Mouse (Mus musculus): ENCODE results near the gene Tnfrsf13c. TPM values are rescaled to one million over a fixed set of nuclear protein-coding genes. Genes with fewer than 3 reads are reported as not detected.

The Tnfrsf13c gene
- total RNA-seq, 2 experiments from 2014 or later, result 0.30 to 0.62 TPM

DNA sequence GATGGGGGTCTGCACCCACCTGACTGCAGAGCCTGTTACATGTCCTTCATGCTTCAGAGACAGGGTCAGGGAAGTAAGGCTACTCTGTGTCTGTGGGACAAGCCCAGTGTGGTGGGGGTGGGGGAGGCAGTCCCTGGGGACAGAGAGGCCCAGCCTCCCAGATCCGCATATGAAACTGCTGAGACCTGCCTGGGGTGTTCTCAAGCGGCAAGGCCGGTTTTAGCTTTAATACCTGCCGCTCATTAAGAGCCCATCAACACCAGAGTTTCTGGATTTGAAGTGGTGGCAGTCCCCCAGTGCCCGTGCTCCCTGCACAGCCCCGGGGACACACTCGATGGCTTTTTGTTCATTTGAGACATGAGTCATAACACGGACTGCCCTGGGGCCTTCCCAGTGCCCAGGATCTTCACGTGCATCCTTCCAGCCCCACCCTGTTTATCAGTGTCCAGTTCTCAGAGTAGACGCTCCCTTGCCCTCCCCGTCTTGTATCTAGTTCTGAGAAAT, 5.4 kb upstream of the Tnfrsf13c start:
- no peak for DNase-seq

- no peak for DNase-seq
Measured at GRCm38 (mm10) chr15:82225769-82226168, 1.6 kb upstream of the Tnfrsf13c start.

DNA sequence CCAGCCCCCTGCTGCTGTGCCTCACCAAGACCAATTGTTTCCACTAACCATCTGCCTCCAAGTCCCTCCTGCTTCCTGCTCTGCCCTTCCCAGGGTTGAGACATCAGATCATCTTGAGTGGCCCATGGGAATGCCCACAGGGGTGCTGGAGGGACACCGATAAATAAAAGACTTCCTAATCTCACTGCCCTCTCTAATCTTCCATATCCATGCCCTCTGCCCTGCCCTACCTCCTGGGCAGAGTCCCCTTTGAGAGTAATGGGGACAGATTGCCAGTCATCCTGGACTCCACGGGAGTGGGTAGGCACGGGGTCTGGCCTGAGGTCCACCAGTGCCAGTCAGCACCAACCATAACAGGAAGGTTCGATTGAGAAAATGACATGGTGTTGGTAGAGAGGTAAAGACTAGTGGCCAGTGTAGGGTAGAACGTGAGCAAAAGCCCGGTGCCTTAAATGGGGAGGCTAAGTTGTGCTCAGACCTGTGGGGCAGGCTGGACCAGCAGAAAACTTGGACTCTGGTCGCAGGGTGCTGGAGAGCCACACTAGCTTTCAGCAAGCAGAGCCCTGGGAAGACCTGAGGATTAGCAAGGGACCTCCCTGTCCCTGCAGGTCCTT, 540 bp upstream of the Tnfrsf13c start:
- DNase-seq, result no peak

- no peak for DNase-seq
Measured at GRCm38 (mm10) chr15:82223251-82223650, 918 bp downstream of the Tnfrsf13c start.

DNA sequence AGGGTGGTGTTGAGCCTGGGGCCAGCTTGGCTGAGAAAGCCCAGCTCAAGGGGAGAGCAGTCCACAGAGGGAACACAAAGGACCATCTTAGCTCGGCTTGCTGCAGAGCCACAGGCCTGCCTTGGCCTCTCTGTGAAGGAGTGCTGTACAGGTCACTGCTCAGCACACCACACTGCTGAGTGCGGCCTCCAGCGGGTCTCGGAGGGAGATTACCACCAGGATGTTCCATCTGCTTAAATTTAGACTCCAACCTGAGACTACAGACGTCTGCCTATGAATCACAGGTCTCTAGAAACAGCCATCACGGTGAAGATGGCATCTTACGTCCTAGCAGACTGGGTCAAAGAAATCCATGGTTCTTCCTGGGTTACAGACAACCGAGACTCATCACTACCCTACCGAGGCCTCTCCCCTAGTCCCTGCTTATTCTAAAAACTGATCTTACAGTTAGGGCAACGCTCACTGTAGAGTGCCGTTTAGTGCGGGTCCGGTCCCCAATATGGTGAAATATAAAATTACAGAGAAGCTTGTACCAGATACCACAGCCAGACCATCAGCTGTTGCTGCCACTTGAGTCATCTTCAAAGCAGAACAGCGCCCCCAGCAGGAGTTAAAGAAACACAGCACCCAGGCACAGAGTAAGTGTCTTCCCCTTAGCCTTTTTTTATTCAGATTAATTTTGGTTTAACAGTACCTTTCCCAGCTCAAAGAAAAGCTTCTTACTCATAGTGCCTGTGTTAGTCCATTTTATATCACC, 2.9 kb downstream of the Tnfrsf13c start:
- no peak for DNase-seq

GRCm38 (mm10) chr15:82220003-82220675, 4.0 kb downstream of the Tnfrsf13c start:
- no peak for DNase-seq

DNA sequence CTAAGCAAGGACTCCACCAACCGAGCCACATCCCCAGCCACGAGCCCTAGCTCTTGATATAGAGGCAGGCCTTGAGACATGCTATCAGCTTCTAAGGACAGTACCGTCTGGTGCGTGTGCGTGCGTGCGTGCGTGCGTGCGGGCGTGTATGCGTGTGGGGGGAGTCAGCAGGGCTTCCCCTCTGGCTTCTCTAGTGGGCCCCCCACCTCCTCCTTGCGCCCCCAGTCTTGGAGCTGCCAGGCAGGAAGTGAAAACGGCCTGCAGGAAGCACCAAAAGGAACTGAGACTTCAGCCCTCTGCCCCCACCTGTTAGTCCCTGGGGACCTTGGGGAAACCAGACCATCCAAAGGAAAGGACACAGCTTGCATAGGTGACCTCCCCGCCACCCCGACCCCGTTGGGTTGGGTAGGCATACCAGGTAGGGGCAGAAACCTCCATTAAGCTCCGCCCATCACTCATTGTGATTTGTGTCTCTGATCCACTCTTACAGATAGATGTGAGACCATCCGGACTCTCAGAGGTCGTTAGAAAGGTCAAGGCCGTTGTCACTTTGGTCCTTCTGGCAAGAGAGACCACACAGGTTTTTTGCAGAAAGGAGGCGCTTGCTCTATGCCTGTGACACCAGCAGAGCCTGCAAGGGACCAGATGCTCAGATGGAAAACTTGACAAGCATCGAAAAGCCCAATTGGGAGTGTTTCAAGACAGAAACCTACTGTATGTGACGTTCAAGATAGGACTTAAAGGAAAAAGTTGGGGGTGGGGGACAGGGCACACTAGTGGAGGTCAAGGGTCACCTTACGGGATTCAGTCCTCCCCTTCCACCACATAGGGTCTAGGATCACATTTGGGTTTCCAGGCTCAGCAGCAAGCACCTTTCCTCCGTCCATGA, 5.1 kb downstream of the Tnfrsf13c start:
- DNase-seq, result no peak

GRCm38 (mm10) chr15:82217980-82218379, 6.2 kb downstream of the Tnfrsf13c start:
- DNase-seq, result no peak

DNA sequence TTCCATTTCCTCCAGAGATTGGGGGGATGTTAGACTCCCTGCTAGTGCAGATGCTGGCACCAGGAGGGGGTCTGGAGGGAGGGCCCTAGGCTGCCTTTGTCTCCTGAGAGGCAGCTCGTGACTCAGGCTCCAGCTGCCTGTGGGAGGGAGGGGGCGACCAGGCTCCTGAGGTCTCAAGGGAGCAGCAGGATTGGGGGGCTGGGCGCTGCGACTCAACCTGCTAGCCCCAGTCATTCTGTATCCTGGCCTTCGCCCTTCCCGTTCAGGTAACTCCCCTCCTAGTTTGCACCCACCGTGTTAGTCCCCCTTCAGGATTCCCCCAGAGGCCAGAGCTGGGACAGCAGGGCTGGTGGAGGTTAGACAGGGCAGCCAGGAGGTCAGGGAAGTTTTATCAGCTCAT, 7.1 kb downstream of the Tnfrsf13c start:
- DNase-seq, result no peak

GRCm38 (mm10) chr15:82216142-82216827, 7.9 kb downstream of the Tnfrsf13c start:
- DNase-seq, result no peak

DNA sequence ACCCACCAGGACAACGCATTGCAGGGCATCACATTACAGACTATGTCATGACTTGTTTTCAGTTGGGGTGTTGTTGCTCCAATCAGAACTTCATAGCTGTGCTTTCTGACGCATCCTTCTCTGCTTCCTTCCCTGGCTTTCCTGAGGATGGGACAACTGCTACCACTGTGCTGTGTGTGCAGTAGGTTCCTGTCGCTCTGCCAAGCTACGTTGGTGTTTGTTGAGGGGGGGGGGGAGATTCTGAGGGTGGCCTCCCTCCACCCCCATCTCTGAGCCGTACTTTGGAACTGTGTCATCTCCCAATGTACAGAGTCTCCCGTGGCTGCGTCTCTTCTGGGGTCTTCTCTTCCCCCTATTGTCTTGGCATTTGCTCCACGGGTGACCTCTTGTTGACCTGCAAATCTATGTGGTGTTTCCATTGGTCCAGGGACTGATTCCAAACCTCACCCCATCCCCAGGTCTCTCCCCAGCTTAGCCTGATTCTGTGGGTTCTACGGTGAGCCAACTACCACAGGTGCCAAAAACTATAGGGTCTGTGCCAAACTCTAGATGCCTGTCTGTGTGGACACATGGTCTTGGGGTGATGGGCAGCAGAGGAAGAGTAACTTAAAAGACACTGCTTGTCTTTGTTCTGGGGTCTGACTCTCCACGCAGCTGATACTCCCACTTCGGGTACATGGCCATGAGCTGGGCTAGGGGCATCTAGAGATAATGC, 8.7 kb downstream of the Tnfrsf13c start:
- DNase-seq, result no peak

DNA sequence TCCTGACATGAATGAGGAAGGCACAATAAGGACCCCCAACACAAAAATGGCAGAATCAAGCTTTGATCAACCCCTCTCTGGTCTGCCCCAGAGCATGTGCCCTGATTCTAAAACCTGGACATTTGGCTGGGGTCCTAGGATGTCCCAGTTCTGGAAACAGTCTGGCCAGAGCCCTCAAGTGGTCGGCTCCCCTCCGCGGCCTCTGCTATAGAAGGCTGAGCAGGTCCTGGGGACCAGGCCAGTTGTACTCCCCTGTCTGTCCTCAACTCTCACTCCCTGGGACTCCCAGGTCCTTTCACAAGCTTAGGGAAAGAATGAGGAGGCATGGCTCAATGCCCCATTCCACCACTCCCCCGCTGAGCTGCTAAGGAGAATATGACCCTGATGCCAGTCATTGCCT, 10.9 kb downstream of the Tnfrsf13c start:
- DNase-seq, result no peak

GRCm38 (mm10) chr15:82212752-82213063, 11.5 kb downstream of the Tnfrsf13c start, which contains the start of gene Shisa8:
Gene Shisa8 (minus strand): TSS chr15:82212815.
- no peak for DNase-seq

DNA sequence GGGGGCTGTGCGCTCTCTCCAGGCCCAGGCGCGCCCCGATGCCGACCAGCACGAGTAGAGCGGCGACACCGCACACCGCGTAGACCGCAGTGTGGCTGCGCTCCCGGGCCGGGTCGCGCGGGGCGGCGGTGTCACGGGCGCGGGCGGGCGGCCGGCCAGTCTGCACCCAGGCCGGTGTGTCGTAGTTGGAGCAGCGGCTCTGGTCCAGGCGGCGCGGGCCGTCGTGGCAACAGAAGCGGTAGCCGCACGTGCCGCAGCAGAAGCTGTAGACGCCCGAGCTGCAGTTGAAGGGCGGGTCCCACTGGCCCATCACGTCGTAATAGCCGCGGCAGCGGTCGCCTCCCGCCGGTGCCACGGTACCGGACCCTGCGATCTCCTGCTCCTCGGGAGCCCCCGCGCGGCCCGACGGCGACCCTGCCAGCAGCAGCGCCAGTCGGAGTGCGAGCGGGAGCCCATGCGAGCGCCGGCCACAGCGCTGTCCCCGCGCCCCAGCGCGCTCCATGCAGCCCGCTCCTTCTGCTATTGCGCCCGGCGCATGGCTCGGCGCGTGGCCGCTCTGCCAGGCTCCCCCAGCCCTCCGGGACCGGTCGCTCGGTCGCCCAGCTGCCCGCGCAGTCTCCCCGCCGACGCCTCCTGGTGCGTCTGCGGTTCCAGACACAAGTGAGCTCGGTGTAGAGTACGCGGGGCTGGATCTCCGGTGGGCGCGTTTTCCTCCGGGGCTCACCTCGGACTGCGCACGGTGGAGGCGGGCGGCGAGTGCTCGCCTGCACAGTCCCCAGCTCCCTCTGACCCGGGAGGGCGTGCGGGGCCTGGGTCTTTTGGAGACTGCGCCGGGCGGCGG, 12.0 kb downstream of the Tnfrsf13c start:
- no peak for DNase-seq

DNA sequence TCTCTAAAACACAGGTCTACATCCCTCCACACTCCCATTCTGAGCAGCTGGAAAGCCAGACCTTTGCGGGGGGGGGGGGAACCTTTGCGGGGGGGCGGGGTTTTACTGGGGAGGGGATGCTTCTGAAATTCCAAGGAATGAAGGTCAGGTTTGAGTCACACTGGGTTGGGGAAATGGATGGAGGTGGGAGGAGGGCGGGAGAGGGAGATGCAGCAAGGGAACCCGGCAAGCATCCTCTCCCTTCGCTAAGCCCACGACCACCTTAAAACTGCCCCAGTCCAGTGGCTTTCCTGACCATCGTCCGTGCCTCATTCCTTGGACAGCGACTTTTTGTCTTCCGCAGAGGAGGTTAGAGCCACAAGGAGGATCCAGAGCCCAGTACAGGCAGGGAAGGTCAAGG, 12.9 kb downstream of the Tnfrsf13c start:
- no peak for DNase-seq

- no peak for DNase-seq
Measured at GRCm38 (mm10) chr15:82210801-82211200, 13.4 kb downstream of the Tnfrsf13c start.

GRCm38 (mm10) chr15:82209295-82210050, 14.7 kb downstream of the Tnfrsf13c start:
- no peak for DNase-seq

DNA sequence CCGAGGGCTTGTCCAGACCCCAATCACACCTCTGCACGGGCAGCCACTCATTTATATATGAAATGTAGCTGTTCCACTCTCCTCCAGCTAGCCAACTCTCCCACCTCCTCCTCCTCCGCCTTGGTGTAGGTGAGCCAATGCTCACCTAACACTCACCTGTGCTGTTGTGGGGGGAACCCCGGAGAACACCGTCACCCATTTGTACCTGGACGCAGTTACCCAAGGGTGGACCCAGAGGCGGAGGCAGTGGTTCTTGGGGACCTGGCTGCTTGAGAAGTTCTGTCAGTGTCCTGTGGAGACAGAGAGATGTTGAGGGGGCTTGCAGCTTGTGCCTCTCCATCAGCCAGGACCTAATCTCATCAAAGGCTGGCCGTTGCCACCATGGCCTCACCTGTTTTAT, 15.9 kb downstream of the Tnfrsf13c start:
- no peak for DNase-seq

DNA sequence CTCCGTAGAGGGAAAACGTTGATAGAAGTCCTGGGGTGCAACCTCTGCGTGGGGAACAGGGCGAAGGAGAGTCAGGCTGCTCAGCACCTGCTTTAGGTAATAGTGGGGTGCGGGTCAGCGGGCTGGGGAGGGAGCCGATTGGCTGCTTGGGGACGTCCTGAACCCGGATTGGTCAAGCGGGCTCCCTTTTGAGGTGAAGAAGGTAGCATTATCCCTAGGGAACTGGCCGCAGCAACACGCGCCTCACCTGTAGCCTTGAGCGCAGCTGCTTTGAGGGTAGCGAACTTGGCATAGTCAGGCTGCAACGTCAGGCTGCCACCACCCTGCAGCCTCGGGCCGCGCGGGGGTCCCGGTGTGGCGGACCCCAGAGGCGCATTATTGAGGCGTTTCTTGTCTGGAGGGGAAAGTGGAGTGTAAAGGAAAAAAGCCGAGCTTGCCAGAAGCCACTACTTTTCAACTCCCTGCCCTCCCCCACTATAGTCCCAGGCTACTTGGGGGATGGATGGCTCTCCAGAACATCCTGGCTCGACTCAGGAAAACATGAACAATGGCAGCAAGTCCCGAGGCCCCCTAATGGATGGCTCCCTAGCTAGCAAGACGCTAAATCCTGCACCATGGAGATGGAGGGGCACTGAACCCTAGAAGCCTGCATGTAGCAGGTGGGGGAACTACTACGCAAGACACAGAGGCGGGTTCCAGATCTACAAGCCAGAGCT, 16.5 kb downstream of the Tnfrsf13c start:
- no peak for DNase-seq
